Mouse (Mus musculus): Measurements from ENCODE around the gene Mecp2.

DNA sequence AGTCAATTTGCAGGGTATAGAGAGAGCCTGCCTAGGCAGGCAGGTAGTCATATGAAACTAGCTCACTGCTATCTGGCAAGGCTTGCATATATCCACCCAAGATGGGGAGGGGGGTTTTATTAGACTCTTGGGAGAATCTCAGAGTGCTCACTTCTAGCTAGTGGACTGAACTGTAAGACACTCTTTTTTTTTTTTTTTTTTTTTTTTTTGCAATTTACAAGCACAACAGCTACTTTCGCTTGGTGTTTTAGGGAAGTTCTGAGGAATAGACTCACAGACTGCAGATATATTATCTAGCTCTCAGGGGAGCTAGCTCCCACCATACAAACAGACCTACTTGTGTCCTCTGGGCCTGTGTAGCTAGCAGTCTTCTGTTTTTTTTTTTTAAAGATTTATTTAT lies 120.6 kb downstream of the Mecp2 start:
- no peak for TF ChIP-seq CTCF (IDR thresholded peaks at IDR 0.05; ENCODE audit: borderline replicate concordance, control insufficient read depth, extremely low read depth, insufficient read depth, low read length, poor library complexity)
- TF ChIP-seq POLR2A (IDR thresholded peaks at IDR 0.05; ENCODE audit: control insufficient read depth, extremely low read depth, insufficient read depth, low read length, poor library complexity), result no peak
